9 mouse cellular contexts compared by ENCODE assay signal in the genomic region with DNA sequence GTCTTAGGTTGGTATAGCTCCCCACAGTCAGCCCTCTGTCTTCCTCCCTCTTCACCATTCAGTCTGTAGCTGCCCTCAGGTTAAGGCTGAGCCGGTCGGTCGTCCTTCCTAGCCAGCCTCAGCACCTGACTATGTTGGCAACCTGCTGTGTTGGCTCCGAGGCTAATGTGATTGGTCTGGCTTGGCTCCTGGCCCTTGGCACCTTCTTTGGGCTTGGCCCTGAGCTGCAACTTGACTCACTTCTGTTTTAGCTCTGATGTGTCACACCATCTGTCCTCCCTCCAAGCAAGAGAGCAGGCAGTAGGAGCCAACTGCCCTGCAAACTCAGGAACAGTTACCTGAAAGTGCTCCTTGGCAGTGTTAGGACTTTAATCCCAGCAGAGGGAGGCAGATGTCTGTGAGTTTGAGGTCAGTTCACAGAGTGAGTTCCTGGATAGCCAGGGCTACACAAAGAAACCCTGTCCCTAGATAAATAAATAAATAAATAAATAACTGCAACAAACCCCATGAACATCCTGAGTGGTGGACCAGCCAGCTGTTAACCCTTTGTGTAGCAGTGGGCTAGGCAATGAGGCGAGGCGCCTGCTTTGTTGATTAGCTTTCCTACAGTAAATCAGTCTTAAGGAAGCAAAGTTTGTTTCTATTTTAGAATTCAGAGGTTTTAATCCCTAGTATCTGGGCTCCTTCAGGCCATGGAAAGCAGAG. TPM values are rescaled to one million over a fixed set of nuclear protein-coding genes. Genes with fewer than 3 reads are reported as not detected.
DNase-seq lines count a peak whose midpoint lies in the region; ATAC-seq lines count a peak whose summit lies in the region.
"Had no signal": no experiment of that assay in that cellular context is flagged by ENCODE, and none has a peak within 500 bp of the region (broad histone marks: within the 10 kb centered on the region; RNA-seq: fewer than 3 reads in every experiment).

No protein-coding gene starts in this region.

- intact Hi-C loops in left cerebral cortex, postnatal 14 days (cut with DNase I): no loop called here

- peak; percentile 36 to 38 for DNase-seq in left cerebral cortex, adult 18-20 months (ENCODE audit: low spot score in 2 of 2)
- DNase-seq in left cerebral cortex, postnatal 14 days (ENCODE audit: low spot score in 2 of 2): no peak
- DNase-seq in R1 (ENCODE audit: low read depth, low spot score): peak; percentile 69
- peak; percentile 97 for DNase-seq in cerebellum, adult 8-10 months
- DNase-seq in heart, postnatal 4 days: peak; percentile 87
- no peak for DNase-seq in yolk sac, embryonic 10.5 days (ENCODE audit: low spot score)
- no peak for DNase-seq in T-cell, adult 2 months (ENCODE audit: low spot score)
- DNase-seq: liver, embryonic 13.5 days had no signal

- ATAC-seq in activated CD4-positive, CD25-positive, alpha-beta regulatory T cell, adult 4 months: no peak

RNA-seq across cellular contexts. Expression of a gene that starts 11.0 kb away (rescaled TPM):
- 1 to 10 TPM; 1.7 to 4.1 TPM for total RNA-seq in left cerebral cortex, adult 18-20 months (2021)
- total RNA-seq in left cerebral cortex, postnatal 14 days (2021): under 1 TPM; 0.81 to 0.95 TPM
- 1 to 10 TPM; 1.9 to 3.0 TPM for total RNA-seq in heart, postnatal 4 days (2021)
- not detected for polyA plus RNA-seq in activated CD4-positive, CD25-positive, alpha-beta regulatory T cell, adult 4 months (2017; shearing (Covaris generic))

RNA-seq across cellular contexts. Expression of a gene that starts 11.3 kb away (rescaled TPM):
- 10 to 100 TPM; 11.5 to 12.1 TPM for total RNA-seq in left cerebral cortex, adult 18-20 months (2021)
- total RNA-seq in left cerebral cortex, postnatal 14 days (2021): 1 to 10 TPM; 5.8 to 7.6 TPM
- total RNA-seq in heart, postnatal 4 days (2021): 10 to 100 TPM; 13.7 to 16.4 TPM
- polyA plus RNA-seq in activated CD4-positive, CD25-positive, alpha-beta regulatory T cell, adult 4 months (2017; shearing (Covaris generic)): not detected

RNA-seq across cellular contexts. Expression of a gene that starts 21.3 kb away (rescaled TPM):
- total RNA-seq in left cerebral cortex, adult 18-20 months (2021): 1 to 10 TPM; 1.6 to 2.9 TPM
- 1 to 10 TPM; 1.7 to 2.0 TPM for total RNA-seq in left cerebral cortex, postnatal 14 days (2021)
- 1 to 10 TPM; 2.3 to 2.6 TPM for total RNA-seq in heart, postnatal 4 days (2021)
- not detected for polyA plus RNA-seq in activated CD4-positive, CD25-positive, alpha-beta regulatory T cell, adult 4 months (2017; shearing (Covaris generic))
- polyA plus RNA-seq: liver, embryonic 13.5 days had no signal

RNA-seq across cellular contexts. Expression of a gene that starts 25.0 kb away (rescaled TPM):
- total RNA-seq in left cerebral cortex, adult 18-20 months (2021): 10 to 100 TPM; 91.4 to 98.7 TPM
- total RNA-seq in left cerebral cortex, postnatal 14 days (2021): 100 to 1,000 TPM in 1 of 2 experiments, 10 to 100 TPM in 1; 91.5 to 102 TPM
- 10 to 100 TPM; 58.0 to 61.3 TPM for total RNA-seq in heart, postnatal 4 days (2021)
- 10 to 100 TPM; 32.7 to 33.0 TPM for polyA plus RNA-seq in activated CD4-positive, CD25-positive, alpha-beta regulatory T cell, adult 4 months (2017; shearing (Covaris generic))

RNA-seq across cellular contexts. Expression of a gene that starts 34.7 kb away (rescaled TPM):
- total RNA-seq in left cerebral cortex, adult 18-20 months (2021): 100 to 1,000 TPM; 289 to 295 TPM
- total RNA-seq in left cerebral cortex, postnatal 14 days (2021): 100 to 1,000 TPM; 368 to 371 TPM
- 100 to 1,000 TPM; 535 to 537 TPM for total RNA-seq in heart, postnatal 4 days (2021)
- polyA plus RNA-seq in activated CD4-positive, CD25-positive, alpha-beta regulatory T cell, adult 4 months (2017; shearing (Covaris generic)): 100 to 1,000 TPM; 202 to 297 TPM

Comparison
In these comparisons a context has a peak if more than half of its experiments do, and no peak if none do; other contexts are left out.
1. DNase-seq: peak in left cerebral cortex, adult 18-20 months (2 of 2), R1 (single experiment), cerebellum, adult 8-10 months (single experiment) and heart, postnatal 4 days (single experiment); none in left cerebral cortex, postnatal 14 days (0 of 2), yolk sac, embryonic 10.5 days (single experiment) and T-cell, adult 2 months (single experiment).